Mouse (Mus musculus) ovary, postnatal 36 days (tissue): Measurements from ENCODE around the gene Stn1.
"Not testable (repeated sequence)": the region's sequence is repeated elsewhere in the genome, so short reads cannot be mapped to it uniquely, and the experiment has no call there.

Experiments used
- DNase-seq: peaks from one replicate; pipeline ENCODE4 v3.0.0; 2022; ENCODE audit warnings: low spot score, mixed read lengths

Stn1 gene

DNA sequence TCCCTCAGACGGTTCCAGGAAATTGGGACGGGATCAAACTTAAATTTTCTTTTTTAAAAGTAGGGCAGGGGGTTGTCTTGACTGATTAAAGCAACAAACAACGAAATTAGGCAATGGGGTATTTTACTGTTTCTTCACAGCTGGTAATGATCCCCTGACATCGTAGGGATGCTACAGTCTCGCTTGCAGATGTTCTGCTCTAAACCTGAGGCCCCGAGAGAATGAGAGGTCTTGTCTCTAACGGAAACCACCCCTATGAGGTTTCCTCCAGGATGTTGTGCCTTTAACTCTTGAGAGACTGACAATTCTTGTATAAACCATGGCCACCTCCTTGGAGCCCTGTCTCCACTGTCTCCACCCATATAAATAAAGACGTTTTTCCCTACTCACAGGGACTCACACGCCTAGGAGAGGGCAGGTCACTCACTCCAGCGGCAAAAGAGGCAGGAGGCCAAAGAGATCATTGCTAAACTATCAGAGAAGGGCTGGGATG lies at the start of gene Stn1:
TSS of gene Stn1 (minus strand) at position 208 of the 493 bp plus-strand sequence.
- DNase-seq = no peak

DNA sequence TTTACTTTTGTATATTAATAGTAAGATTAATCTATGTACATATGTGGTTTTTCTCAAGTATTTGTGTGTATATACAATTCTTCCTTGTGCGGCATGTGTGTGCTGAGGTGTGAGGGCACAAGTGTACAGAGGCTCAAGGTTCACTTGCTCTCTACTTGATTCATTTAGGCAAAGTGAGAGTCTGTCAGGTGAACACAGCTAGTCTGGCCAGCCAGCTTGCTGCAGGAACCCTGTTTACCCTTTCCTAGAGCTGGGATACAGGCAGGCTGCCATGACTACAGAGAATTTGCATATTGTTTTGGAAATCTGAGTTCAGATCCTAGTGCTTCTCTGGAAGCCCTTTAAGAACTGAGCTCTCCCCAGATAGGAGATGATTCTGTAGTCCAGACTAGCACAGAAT lies 49.7 kb upstream of the Stn1 start:
- no peak for DNase-seq

DNA sequence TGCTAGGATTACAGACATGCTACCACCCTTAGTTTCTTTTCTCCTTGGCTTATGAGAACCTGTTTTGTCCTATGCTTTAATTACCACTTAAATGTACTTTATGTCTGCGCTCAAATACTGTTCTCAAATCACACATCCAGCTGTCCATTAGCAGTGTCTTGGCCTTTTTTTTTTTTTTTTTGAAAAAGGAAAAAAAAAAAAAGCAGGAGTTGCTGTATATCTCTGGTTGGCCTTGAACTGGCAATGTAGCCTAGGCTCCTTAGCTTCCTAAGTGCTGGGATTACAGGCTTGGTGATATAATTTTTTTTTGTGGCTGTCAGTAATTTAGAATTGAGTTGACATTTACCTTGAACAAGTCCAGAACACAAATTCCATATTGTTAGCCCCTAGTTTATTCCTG lies 48.5 kb upstream of the Stn1 start:
- no peak for DNase-seq

DNA sequence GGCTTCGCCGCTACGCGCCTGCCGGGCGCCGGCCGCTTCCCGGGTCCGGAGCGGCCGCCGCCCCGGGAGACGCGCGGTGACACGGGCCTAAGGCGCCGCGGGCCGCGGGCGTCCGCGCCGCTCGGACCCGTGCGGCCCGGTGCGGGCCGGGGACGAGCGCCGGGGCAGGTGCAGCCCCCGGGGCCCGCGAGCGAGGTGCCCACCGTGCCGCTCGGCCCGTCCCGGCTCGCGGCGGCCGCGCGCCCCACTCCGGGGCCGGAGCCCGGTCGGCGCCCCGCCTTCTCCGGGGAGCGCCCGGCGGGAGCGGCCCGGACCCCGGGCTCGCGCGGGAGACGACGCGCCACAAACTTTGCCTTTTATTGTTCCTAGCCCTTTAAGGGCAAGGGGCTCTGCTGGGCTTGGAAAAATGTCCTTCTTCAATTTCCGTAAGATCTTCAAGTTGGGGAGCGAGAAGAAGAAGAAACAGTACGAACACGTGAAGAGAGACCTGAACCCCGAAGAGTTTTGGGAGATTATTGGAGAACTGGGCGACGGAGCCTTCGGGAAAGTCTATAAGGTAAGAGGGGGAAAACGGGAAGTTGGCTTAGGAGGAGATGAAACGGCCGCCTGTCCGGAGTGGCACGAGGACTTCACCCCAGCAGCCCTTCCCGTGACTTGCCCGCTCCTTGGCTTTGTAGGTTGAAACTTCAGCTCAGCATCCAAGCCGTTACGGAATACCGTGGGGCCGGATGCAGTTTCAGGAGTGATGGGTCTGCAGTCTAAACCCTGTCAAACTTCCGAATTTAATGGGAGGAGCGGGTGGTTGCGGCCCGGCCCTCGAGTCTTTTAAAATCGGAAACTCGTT lies 42.7 kb upstream of the Stn1 start:
- peak; percentile 33 for DNase-seq

DNA sequence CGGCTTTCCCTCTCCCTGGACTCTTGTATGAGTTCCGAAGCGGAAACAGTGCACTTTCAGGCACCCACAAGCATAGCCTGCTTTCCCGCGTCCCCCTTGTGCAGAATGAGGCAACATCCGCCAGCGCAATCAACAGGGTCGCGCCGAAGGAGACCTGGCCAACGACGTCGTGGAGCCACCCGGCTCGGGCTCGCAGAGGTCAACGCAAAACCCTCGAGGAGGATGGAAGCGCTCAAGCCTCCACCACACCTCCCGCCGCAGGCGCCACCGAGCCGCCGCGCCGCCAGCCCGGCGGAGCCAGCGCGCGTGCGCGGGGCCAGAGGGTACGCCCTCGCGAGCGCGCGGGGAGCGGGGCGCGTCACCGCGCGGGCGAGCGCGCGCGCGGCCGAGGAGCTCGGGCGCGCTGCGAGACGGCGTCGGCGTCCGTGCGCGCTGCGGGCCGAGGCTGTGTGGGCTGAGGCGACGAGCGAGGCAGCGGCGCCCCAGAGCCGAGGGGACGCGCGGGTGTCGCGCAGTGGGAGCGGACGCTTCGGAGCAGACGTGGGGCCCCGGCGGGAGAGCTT lies 42.0 kb upstream of the Stn1 start, which contains the start of gene Slk:
TSS of gene Slk (plus strand) at position 454 of the 563 bp plus-strand sequence.
- DNase-seq = peak; percentile 86

DNA sequence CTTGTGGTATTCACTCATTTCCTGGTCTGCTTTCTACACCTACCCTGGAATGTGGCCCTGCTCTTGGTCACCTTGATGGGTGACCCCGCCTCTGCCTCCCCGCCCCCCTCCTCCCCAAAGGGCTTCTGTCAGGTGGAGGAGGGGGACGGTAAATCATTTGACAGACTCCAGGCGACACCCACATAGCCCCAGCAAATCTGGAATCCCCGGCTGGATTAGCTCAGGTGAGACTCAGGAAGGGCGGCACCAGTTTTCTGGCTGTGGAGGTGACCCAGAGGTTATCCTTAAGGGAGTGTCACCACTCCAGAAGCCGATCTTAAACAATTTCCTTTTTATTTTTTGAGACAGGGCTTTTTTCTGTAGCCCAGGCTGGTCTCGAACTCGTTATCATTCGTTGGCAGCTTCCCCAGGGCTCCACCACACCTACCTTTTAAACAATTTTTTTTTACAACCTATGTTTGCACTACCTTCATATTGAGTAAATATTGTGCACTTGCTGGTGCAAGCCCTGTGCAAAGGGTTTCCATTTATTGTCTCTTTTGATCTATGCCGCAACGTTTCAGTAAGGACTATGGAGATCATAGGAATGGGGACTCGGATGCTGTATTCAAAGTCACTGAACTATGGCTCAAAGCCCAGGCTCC lies 41.4 kb upstream of the Stn1 start:
- DNase-seq = no peak

DNA sequence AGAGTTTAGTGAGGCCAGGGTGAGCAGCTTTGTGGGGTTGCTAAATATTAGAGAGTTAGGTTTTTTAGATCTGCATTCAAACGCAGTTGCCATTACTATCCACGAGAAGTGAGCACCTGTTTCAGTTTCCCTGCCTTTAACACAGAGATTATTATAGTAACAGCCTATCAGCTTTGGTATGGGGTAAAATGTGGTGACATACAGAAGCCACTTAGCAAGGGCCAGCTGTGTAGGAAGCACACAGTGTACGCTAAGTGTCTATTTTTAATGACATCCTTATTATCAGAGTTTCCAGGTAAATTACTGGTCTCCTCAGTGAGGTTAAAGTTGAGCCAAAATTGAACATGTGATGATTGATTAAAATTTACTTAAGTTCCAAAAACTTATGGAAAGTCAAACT lies 36.4 kb upstream of the Stn1 start:
- DNase-seq = no peak

DNA sequence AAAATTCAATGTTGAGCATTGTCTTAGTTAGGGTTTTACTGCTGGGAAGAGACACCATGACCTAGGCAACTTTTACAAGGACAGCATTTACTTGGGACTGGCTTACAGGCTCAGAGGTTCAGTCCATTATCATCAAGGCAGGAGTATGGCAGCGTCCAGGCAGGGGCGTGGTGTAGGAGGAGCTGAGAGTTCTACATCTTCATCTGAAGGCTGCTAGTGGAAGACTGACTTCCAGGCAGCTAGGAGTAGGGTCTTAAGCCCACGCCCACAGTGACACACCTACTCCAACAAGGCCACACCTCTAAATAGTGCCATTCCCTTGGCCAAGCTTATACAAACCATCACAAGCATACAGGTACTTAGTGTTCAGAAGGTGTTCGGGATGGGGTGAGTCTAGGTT lies 34.7 kb upstream of the Stn1 start:
- not testable (repeated sequence) for DNase-seq

DNA sequence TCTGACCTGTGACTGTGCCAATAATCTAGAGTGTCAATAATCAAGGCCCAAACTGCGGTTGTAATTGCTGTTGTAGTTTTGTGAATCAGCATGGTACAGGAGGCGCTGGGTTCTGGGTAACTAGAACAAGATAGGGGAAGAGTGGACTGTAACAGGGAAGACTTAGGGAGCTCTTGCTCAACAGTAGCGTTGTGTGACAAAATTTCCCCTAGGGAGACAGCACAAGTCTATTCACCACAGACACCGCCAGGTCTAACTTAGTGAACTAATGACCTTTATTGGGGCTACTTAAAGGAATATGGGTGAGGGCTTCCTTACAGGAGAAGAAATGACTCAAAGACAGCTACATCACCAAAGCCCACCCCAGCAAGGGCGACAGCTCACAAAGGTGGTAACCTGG lies 32.7 kb upstream of the Stn1 start:
- no peak for DNase-seq

DNA sequence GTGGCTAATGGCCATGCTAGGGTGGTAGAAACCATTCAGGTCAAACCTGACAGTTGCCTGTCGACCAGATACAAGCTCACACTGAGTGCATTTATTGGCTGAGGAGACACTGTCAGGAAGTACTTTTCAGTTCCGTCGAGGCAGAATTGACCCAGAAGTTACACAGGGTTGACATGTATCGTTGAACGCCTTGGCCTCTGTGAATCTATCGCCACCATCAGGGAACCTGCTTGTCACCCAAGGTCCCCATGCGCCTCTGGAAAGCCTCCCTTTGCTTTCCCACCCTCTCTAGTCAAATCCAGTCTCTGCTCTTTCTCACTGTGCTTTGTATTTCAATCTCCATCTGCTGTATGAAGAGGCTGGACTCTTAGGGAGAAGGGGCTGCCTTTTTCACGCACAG lies 28.7 kb upstream of the Stn1 start:
- no peak for DNase-seq

DNA sequence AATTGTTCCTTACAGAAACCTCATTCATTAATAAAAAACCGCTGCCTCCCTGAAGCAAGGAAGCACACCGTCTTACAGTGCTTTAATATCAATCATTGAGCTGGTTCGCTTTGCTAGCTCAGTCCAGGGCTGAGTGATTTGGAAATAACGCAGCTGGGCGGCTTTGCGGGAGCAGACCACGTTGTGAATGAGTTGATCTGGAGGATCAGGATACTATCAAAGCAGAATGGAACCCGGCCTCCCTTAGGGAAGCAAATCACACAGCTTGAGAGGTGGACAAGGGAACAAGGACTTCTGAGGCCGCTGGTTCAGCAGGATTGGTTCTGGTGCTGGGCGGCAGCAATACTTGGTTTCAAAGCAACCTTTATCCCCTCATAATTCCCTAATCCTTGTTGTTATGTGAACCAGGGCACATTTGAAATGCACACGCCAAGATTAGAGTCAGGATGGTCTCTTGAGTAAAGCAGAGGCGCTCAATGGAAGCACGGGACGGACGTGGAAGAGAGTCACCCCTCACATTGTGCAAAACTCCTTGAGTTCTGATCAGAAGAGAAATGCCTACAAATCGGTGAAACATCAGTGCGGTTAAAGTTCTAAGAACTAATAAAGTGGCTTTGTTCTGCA lies 27.8 kb upstream of the Stn1 start:
- no peak for DNase-seq

DNA sequence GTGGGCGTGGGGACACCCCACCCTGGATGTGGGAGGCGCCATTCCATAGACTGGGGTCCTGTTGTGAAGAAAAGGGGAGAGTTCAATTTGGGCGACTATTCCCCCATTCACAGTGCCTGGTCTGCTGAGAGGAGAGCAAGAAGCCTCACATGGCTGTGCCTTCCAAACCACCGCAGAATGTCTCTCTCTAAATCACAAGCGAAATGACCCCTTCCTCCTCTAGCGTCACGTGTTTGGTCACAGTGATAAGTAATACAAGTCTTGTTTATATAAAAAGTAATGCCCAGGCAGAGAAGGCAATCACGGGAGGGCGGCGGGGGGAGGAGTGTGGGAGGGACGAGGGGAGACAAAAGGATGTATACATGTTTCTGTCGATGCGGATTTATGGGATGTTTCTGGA lies 26.4 kb upstream of the Stn1 start:
- DNase-seq = no peak

DNA sequence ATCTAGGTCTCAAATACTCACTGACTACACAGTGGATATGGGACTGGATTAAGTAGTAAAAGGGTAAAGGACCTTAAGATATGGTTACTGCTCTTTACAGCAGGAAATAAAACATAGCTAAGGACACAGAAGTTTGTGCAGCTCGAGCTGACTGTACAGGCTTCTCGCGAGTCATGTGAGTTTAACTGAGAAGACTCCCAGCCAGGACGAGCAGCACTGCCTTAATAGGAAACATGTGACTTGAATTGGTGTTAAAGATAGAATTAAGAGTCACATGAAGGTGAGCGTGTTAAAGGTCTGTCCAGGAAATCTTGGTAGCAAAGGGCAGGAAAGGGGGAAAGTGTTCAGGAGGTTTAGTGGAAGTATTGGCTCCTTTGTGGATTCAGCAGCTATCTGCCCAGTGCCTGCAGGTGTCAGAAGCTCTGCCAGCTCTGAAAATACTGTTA lies 24.7 kb upstream of the Stn1 start:
- no peak for DNase-seq

DNA sequence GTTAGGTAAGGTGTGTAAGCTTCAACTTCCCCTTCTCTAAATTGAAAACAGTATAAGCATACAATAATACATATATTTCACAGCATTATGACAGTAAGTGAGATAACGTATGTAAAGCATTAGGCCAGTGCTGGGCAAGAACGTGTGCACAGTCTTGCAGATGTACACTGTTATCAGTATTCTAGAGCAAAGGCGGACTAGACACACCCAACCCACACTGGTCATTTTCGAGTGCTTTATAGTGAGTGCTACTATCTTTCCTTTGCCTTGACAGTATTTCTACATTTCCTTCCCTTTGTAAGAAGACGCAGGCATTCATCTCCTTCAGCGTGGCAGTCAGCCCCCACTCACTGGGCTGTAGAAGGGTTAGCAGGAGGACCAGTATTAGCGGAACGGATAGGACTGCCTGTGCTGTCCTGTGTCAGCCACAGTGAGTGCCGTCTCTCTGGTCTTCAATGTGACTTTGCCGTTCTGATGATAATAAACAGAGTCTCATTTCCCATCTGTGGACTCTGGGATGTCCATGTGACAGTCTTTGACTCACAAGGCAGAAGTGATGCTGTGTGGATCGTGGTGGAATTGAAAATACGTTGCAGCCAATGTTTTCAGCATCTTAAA lies 23.3 kb upstream of the Stn1 start:
- no peak for DNase-seq

DNA sequence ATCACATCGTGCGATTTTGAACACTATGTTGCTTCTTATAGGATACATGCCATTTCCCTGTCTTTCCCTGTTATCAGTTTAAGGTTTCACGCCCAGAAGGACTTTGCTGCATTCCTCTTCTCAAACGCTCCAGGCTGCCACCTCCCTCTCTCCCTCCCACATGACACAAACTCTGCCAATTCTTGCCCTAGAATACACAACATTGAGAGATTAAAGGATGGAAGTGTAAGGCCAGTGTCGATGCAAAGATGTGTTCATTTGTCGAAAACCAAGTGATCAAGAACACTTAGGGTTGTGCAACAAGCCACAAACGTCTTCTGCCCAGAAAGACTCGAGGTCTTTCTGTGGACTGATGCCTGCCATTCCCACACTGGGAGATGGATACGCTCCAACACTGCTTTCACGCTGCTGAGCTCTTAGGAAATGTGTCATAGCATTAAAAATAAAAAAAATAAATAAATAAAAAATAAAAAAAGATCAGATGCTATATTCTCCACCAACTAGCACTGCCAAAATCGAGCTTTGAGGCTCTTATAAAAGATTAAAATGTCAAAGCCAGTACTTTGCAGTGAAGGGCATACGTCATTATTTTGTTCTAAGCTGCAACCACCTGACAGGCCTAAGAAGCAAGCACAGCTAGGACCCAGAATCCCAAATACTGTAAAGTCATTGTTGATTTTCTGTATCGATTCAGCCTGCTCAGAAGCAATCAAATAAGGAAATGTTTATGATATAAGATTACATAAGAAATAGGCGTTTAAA lies 22.6 kb upstream of the Stn1 start:
- DNase-seq = no peak

DNA sequence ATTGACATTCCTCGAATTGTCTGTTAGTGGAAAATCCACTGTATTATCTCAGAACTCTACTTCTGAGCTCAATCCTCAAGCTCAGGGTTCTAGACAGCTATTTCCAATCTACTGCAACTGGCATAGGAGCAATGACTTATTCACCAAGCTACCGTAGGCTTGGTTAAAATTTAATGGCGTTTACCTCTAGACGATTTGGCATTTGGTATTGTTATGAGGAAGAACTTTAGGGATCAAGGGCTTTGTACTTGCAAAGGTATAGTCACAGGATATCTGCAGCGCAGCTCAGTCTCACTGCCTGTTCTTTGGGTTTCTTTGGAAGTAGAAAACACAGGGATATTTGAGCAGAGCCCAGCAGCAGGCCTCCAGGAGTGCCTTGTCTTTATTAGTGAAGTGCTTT lies 21.8 kb upstream of the Stn1 start:
- DNase-seq = no peak

DNA sequence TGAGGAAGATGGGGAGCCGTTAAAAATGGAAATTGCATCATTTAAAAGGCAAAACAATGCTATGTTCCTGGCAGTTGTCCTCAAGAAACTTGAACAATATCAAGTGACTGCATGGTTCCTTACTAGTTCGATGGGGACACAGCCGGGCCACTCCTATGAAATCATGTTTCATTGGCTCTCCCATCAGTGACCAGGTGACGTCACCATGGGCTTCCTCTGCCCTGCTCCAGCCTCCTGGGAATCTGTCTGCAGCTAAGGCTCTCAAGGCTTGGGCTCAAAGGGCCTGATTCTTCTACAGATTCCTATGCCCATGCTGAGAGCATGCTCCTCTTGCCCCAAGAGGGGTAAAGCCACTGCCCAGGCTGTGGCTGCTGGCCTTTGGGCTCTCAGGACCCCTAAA lies 12.3 kb upstream of the Stn1 start:
- no peak for DNase-seq

DNA sequence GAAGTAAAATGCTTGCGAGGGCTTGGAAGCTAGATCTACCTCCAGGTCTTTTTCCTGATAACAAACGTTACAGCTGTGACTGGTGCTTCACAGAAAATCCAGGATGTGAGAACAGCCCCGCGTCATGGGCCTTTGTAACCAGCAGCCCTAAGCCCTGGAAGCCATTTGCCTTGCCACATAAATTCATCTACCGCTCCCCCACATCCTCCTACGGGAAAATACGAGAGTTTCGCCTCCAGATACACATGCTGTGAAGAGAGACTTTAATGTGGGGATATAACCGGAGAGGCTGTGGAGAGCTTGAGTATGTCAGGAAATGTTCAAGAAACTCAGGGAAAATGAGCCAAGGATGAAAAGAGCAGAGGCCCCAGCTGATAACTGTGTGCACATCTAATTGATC lies 11.9 kb upstream of the Stn1 start:
- no peak for DNase-seq

DNA sequence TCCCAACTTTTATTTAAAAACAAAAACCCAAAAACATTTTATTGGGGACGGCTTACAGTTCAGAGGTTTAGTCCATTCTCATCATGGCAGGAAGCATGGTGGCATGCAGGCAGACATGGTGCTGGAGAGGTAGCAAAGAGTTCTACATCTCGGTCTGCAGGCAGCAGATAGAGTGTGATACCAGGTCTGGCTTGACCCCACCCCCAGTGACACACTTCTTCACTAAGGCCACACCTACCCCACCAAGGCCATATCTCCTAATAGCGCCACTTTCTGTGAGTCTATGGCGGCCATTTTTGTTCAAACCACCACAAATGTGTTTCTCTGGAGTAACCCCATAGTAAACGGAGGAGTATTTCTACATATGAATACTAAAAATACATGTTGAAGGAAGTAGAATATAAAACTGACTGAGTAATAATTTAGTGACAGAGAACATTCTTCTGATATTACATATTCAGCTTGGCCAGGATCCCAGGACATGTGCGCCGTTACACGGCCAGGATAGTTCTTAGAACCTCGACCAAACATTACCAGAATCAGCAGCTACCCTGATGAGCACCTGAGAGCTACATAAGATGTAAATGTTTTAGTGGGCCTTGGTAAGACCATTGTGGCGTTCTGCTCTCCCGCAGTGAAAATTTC lies 11.2 kb upstream of the Stn1 start:
- no peak for DNase-seq

DNA sequence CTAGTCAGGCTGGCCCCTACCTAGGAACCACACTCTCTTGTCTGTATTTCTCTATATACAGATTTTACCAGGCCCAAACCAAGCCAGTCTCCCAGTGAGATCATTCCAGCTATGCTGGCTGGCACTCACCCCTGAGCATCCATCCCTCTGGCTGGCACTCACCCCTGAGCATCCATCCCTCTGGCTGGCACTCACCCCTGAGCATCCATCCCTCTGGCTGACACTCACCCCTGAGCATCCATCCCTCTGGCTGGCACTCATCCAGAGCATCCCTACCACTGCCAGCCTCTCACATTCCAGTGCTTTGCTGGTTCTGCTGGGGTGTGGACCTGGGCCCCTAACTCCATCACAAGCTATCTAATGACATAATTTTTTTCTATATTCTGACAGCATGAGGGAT lies 8.2 kb upstream of the Stn1 start:
- DNase-seq = no peak

DNA sequence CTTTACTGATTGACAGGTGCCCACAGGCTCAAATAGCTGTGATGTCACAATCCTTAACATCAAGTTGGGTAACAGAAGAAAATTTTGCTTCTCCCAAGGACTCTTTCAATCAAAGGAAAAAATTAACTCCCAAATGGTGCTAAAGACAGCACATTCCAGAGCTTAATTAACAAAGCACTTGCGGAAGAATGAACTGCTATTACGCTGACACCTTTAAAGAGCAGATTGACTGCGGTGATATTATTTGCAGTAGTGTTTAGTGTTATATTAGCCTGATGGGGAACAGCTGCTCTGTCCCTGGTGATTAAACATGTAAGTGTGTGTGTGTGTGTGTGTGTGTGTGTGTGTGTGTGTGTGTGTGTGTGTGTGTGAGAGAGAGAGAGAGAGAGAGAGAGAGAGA lies 7.7 kb upstream of the Stn1 start:
- no peak for DNase-seq
